16 mouse cellular contexts compared by ENCODE assay signal in genomic region chr11:81814816-81815215, GRCm38 (mm10). TPM values are rescaled to one million over a fixed set of nuclear protein-coding genes. Genes with fewer than 3 reads are reported as not detected.
A peak's percentile ranks its signal among the peaks of the same experiment; 100 is the strongest.
DNase-seq lines count a peak whose midpoint lies in the region; ATAC-seq and TF ChIP-seq lines count a peak whose summit lies in the region.
"Had no signal": no experiment of that assay in that cellular context is flagged by ENCODE, and none has a peak within 500 bp of the region (broad histone marks: within the 10 kb centered on the region; RNA-seq: fewer than 3 reads in every experiment).

No protein-coding gene starts in this region.

- no peak overlapping the region for H3K4me3 ChIP-seq in midbrain, postnatal 0 days (ENCODE audit: low read depth, low read length)
- no peak overlapping the region for H3K4me3 ChIP-seq in midbrain, embryonic 15.5 days
- no peak overlapping the region for H3K4me3 ChIP-seq in left cerebral cortex, adult 2 months
- H3K4me3 ChIP-seq: limb, embryonic 15.5 days had no signal

- no peaks in the 10 kb centered on the region for H3K27me3 ChIP-seq in midbrain, postnatal 0 days (ENCODE audit: insufficient read depth, low read length)
- no peaks in the 10 kb centered on the region for H3K27me3 ChIP-seq in midbrain, embryonic 15.5 days (replicated peaks)
- H3K27me3 ChIP-seq: limb, embryonic 15.5 days had no signal

- no peak overlapping the region for H3K4me2 ChIP-seq in midbrain, postnatal 0 days (ENCODE audit: low read depth, low read length, poor library complexity, severe bottlenecking)
- no peak overlapping the region for H3K4me2 ChIP-seq in midbrain, embryonic 15.5 days
- H3K4me2 ChIP-seq: limb, embryonic 15.5 days; lung, embryonic 14.5 days; midbrain, embryonic 11.5 days had no signal

- H3K36me3 ChIP-seq in midbrain, postnatal 0 days (ENCODE audit: insufficient read depth, low read length): no peaks in the 10 kb centered on the region
- H3K36me3 ChIP-seq in midbrain, embryonic 15.5 days (replicated peaks): no peaks in the 10 kb centered on the region
- H3K36me3 ChIP-seq: limb, embryonic 15.5 days had no signal

- intact Hi-C loops in left cerebral cortex, adult 2 months (cut with DNase I): no loop called here

- H3K9me3 ChIP-seq in midbrain, postnatal 0 days (ENCODE audit: low read length): no peaks in the 10 kb centered on the region
- H3K9me3 ChIP-seq in midbrain, embryonic 15.5 days: no peaks in the 10 kb centered on the region
- H3K9me3 ChIP-seq: limb, embryonic 15.5 days had no signal

- no peak for TF ChIP-seq POLR2A in brain, embryonic 14.5 days (IDR thresholded peaks at IDR 0.05; ENCODE audit: borderline replicate concordance, extremely low read depth, insufficient read depth, insufficient read length, poor library complexity, severe bottlenecking)

- H3K27ac ChIP-seq in midbrain, postnatal 0 days (ENCODE audit: low read depth, low read length): no peak overlapping the region
- no peak overlapping the region for H3K27ac ChIP-seq in midbrain, embryonic 15.5 days
- H3K27ac ChIP-seq in left cerebral cortex, adult 2 months: peak overlapping the region; percentile 11; the same call in 1 of the 2 replicates
- H3K27ac ChIP-seq: limb, embryonic 15.5 days had no signal

- DNase-seq in midbrain, postnatal 0 days (ENCODE audit: low spot score): peak; percentile 22
- peak; percentile 15 for DNase-seq in brain, embryonic 14.5 days (ENCODE audit: low read depth)
- peak; percentile 31 to 32 for DNase-seq in left cerebral cortex, adult 2 months (ENCODE audit: extremely low spot score in 1 of 2, low spot score in 2 of 2)
- no peak for DNase-seq in retina, embryonic 14.5 days (ENCODE audit: low spot score)
- no peak for DNase-seq in yolk sac, embryonic 10.5 days (ENCODE audit: low spot score)
- DNase-seq: cerebellum, adult 9-11 months; thymus, adult 18-20 months had no signal

- H3K9ac ChIP-seq in midbrain, postnatal 0 days (replicated peaks; ENCODE audit: low read length, poor library complexity, severe bottlenecking): no peak overlapping the region
- no peak overlapping the region for H3K9ac ChIP-seq in midbrain, embryonic 15.5 days
- H3K9ac ChIP-seq: limb, embryonic 15.5 days; lung, embryonic 14.5 days had no signal

- 72% methylated on average over 1 of the region's 1 CpGs for WGBS in midbrain, postnatal 0 days
- WGBS in midbrain, embryonic 15.5 days: 82% methylated on average over 1 of the region's 1 CpGs

- no peak for TF ChIP-seq CTCF in midbrain, postnatal 0 days (IDR thresholded peaks at IDR 0.05)
- TF ChIP-seq CTCF in brain, embryonic 14.5 days (IDR thresholded peaks at IDR 0.05; ENCODE audit: borderline replicate concordance, extremely low read depth, insufficient read depth, insufficient read length): no peak
- TF ChIP-seq CTCF in left cerebral cortex, adult 2 months (IDR thresholded peaks at IDR 0.05): no peak

- no peak for ATAC-seq in midbrain, postnatal 0 days (ENCODE audit: low FRiP score)
- no peak for ATAC-seq in midbrain, embryonic 15.5 days (replicated peaks)
- ATAC-seq in activated CD4-positive, CD25-positive, alpha-beta regulatory T cell, adult 4 months: no peak
- ATAC-seq: intestine, postnatal 0 days; Patski had no signal

- no peaks in the 10 kb centered on the region for H3K4me1 ChIP-seq in midbrain, postnatal 0 days (ENCODE audit: insufficient read depth, low read length)
- no peaks in the 10 kb centered on the region for H3K4me1 ChIP-seq in midbrain, embryonic 15.5 days
- H3K4me1 ChIP-seq: limb, embryonic 15.5 days had no signal

RNA-seq across cellular contexts. Expression of gene 5530401A14Rik, which starts 45.7 kb away (rescaled TPM):
- total RNA-seq in midbrain, postnatal 0 days (2014; rRNA removed): not detected in 2 replicates
- 0.38 and 0.67 TPM in 2 replicates for polyA plus RNA-seq in midbrain, postnatal 0 days (2015; fragmentation: Nextera tagmentation; extraction: Ambion mirVana)
- 0.76 and 0.77 TPM in 2 replicates for polyA plus RNA-seq in midbrain, embryonic 15.5 days (2015; fragmentation: Nextera tagmentation; extraction: Ambion mirVana)
- 0.01 TPM in 1 of 2 replicates, not detected in the other for polyA plus RNA-seq in brain, embryonic 14.5 days (2012; rRNA removed)
- total RNA-seq in left cerebral cortex, adult 2 months (2021): under 1 TPM in 1 of 2 experiments, not detected in 1; 0.12 TPM
- polyA plus RNA-seq in activated CD4-positive, CD25-positive, alpha-beta regulatory T cell, adult 4 months (2017; shearing (Covaris generic)): under 1 TPM in 1 of 2 experiments, not detected in 1; 0.36 TPM
- total RNA-seq: hematopoietic stem cell, adult 5-6 weeks had no signal
- polyA plus RNA-seq: large intestine, adult 2 months; limb, embryonic 15.5 days; lung, embryonic 14.5 days had no signal

Comparison
In these comparisons a context has a peak if more than half of its experiments do, and no peak if none do; other contexts are left out.
1. DNase-seq: peak in midbrain, postnatal 0 days (single experiment), brain, embryonic 14.5 days (single experiment) and left cerebral cortex, adult 2 months (2 of 2); none in retina, embryonic 14.5 days (single experiment) and yolk sac, embryonic 10.5 days (single experiment).